Mouse (Mus musculus) activated CD4-positive, CD25-positive, alpha-beta regulatory T cell, adult 9 weeks (primary cell): ENCODE measurements around the gene Aox3. TPM values are rescaled to one million over a fixed set of nuclear protein-coding genes. Genes with fewer than 3 reads are reported as not detected.

Experiments used
- polyA plus RNA-seq: library from polyadenylated mRNA; unstranded; fragments of 100-300 nt; shearing (Covaris generic); gene quantifications from one replicate; pipeline ENCODE4 v1.2.1, GENCODE M21; 2017

The Aox3 gene
- polyA plus RNA-seq = not detected

DNA sequence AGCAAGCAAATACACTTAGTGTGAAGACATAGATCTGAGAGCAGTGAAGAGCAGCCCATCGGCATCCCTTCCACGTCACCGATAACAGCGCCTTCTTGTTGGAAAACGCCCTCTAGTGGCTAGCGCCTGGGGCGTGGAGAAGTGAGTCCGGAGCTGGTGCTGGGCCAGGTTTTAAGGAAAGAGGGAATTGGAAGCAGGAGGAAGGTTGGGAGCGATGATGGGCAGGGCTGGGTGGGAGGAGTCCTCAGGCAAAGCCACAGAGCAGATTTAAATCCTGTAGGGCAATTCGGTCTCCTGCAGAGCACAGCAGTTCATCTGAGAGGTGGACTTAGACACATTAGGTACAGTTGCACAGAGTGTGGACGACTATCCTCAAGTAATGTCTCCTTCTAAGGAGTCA, at the start of gene Aox3:
TSS of gene Aox3 (plus strand) at position 251 of the 400 bp plus-strand sequence.

GRCm38 (mm10) chr1:58210203-58210602, 97.3 kb downstream of the Aox3 start, which contains the start of gene Aox4:
Aox4 (plus strand) TSS chr1:58210397.

Other genes starting within 250 kb of the Aox3 start
- 1.1 TPM for gene Sgo2a, start 117.2 kb upstream of the Aox3 start, polyA plus RNA-seq
- gene Kctd18, start 94.2 kb upstream of the Aox3 start, polyA plus RNA-seq = 37.7 TPM
- gene Aox1, start 83.2 kb upstream of the Aox3 start, polyA plus RNA-seq = not detected
- gene Aox4, start 97.3 kb downstream of the Aox3 start, polyA plus RNA-seq = not detected
- not detected for gene Aox2, start 165.2 kb downstream of the Aox3 start, polyA plus RNA-seq